Mouse (Mus musculus): ENCODE results near the gene Gabrb1. TPM values are rescaled to one million over a fixed set of nuclear protein-coding genes. Genes with fewer than 3 reads are reported as not detected.
"Not testable (repeated sequence)": the region's sequence is repeated elsewhere in the genome, so short reads cannot be mapped to it uniquely, and the experiment has no call there.

Gabrb1 gene
- polyA plus RNA-seq, 1 experiment, result 0.01 TPM

GRCm38 (mm10) chr5:72046261-72046660, 388.3 kb downstream of the Gabrb1 start:
- Histone ChIP-seq H3K27me3 (ENCODE audit: control insufficient read depth, insufficient read depth, insufficient read length) (no peaks in the 10 kb centered on the region), H3K79me2 (ENCODE audit: control insufficient read depth, insufficient read depth) (no peaks in the 10 kb centered on the region), H3K36me3 (ENCODE audit: control insufficient read depth, insufficient read depth) (no peaks in the 10 kb centered on the region), H3ac (ENCODE audit: control insufficient read depth, insufficient read length, low read depth) (no peak overlapping the region), H3K79me3 (ENCODE audit: low read depth) (no peaks in the 10 kb centered on the region), H3K4me3 (ENCODE audit: insufficient read depth, poor library complexity, severe bottlenecking) (no peak overlapping the region)
- no peak for TF ChIP-seq CEBPB (IDR thresholded peaks at IDR 0.05; ENCODE audit: low read depth)
- no peak for TF ChIP-seq FOSL1 (IDR thresholded peaks at IDR 0.05; ENCODE audit: insufficient read depth, low read length, poor library complexity, severe bottlenecking)
- no peak for TF ChIP-seq MAX (IDR thresholded peaks at IDR 0.05)
- TF ChIP-seq MYOD1 (IDR thresholded peaks at IDR 0.05; ENCODE audit: control insufficient read depth, insufficient read length, low read depth), result no peak
- TF ChIP-seq MYOG (IDR thresholded peaks at IDR 0.05; ENCODE audit: control insufficient read depth, extremely low read depth, insufficient read length), result no peak
- no peak for TF ChIP-seq CTCF (IDR thresholded peaks at IDR 0.05; ENCODE audit: control insufficient read depth, insufficient read depth, insufficient read length)
- TF ChIP-seq USF1 (IDR thresholded peaks at IDR 0.05; ENCODE audit: low read depth), result no peak

DNA sequence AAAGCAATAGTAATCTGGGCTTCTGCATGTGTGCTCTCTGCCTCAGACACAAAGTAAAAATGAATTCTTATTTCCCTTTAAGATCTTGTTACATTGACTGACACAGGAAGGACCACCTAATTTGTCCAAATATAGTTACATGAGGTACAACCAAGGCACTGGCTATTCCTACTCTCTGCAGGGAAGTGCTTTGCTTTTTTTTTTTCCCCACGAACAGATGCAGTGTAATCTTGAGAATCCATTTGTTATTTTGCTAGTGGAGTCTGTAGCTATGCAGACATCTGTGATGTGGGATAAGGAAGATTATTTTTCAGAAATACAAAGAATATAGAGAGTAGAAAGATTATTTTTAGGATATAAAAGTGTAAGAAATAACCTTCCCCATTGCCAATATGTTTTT, 406.2 kb downstream of the Gabrb1 start:
- no peaks in the 10 kb centered on the region for H3K36me3 ChIP-seq (ENCODE audit: control insufficient read depth, insufficient read depth)
- no peaks in the 10 kb centered on the region for H3K79me2 ChIP-seq (ENCODE audit: control insufficient read depth, insufficient read depth)
- H3K4me3 ChIP-seq (ENCODE audit: insufficient read depth, poor library complexity, severe bottlenecking), result no peak overlapping the region
- H3ac ChIP-seq (ENCODE audit: control insufficient read depth, insufficient read length, low read depth), result no peak overlapping the region
- H3K79me3 ChIP-seq (ENCODE audit: low read depth), result no peaks in the 10 kb centered on the region
- no peaks in the 10 kb centered on the region for H3K27me3 ChIP-seq (ENCODE audit: control insufficient read depth, insufficient read depth, insufficient read length)
- no peak for TF ChIP-seq MAX (IDR thresholded peaks at IDR 0.05)
- no peak for TF ChIP-seq CTCF (IDR thresholded peaks at IDR 0.05; ENCODE audit: control insufficient read depth, insufficient read depth, insufficient read length)
- no peak for TF ChIP-seq USF1 (IDR thresholded peaks at IDR 0.05; ENCODE audit: low read depth)
- no peak for TF ChIP-seq MYOD1 (IDR thresholded peaks at IDR 0.05; ENCODE audit: control insufficient read depth, insufficient read length, low read depth)
- TF ChIP-seq FOSL1 (IDR thresholded peaks at IDR 0.05; ENCODE audit: insufficient read depth, low read length, poor library complexity, severe bottlenecking), result no peak
- TF ChIP-seq CEBPB (IDR thresholded peaks at IDR 0.05; ENCODE audit: low read depth), result no peak
- no peak for TF ChIP-seq MYOG (IDR thresholded peaks at IDR 0.05; ENCODE audit: control insufficient read depth, extremely low read depth, insufficient read length)

- no peak overlapping the region for H3K4me3 ChIP-seq (ENCODE audit: insufficient read depth, poor library complexity, severe bottlenecking)
- TF ChIP-seq MYOG (IDR thresholded peaks at IDR 0.05; ENCODE audit: control insufficient read depth, extremely low read depth, insufficient read length) (no peak), MAX (IDR thresholded peaks at IDR 0.05) (no peak), CTCF (IDR thresholded peaks at IDR 0.05; ENCODE audit: control insufficient read depth, insufficient read depth, insufficient read length) (no peak), USF1 (IDR thresholded peaks at IDR 0.05; ENCODE audit: low read depth) (no peak), CEBPB (IDR thresholded peaks at IDR 0.05; ENCODE audit: low read depth) (no peak), MYOD1 (IDR thresholded peaks at IDR 0.05; ENCODE audit: control insufficient read depth, insufficient read length, low read depth) (no peak), FOSL1 (IDR thresholded peaks at IDR 0.05; ENCODE audit: insufficient read depth, low read length, poor library complexity, severe bottlenecking) (no peak)
- H3K79me2 ChIP-seq (ENCODE audit: control insufficient read depth, insufficient read depth), result no peaks in the 10 kb centered on the region
- no peaks in the 10 kb centered on the region for H3K79me3 ChIP-seq (ENCODE audit: low read depth)
- no peak overlapping the region for H3ac ChIP-seq (ENCODE audit: control insufficient read depth, insufficient read length, low read depth)
- no peaks in the 10 kb centered on the region for H3K36me3 ChIP-seq (ENCODE audit: control insufficient read depth, insufficient read depth)
- H3K27me3 ChIP-seq (ENCODE audit: control insufficient read depth, insufficient read depth, insufficient read length), result no peaks in the 10 kb centered on the region
Observed at GRCm38 (mm10) chr5:72068826-72069225, 410.9 kb downstream of the Gabrb1 start.

DNA sequence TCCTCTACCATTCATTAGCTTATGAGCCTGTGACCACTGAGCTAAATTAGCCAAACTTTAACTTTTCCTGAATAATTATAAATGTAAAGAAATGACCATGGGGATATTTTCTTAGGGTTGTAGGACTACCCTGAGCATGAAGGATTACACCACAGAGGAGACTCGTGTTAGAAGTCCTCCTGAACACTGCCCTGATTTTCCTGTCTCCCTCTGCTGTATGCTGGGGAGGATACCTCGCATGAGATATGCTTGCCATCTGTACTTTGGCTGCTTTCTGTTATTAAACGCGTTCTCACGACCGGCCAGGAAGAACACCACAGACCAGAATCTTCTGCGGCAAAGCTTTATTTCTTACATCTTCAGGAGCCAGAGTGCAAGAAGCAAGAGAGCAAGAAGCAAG, 411.5 kb downstream of the Gabrb1 start:
- not testable (repeated sequence) for H3ac ChIP-seq (ENCODE audit: control insufficient read depth, insufficient read length, low read depth); H3K27me3 ChIP-seq (ENCODE audit: control insufficient read depth, insufficient read depth, insufficient read length); H3K36me3 ChIP-seq (ENCODE audit: control insufficient read depth, insufficient read depth); H3K79me3 ChIP-seq (ENCODE audit: low read depth); H3K79me2 ChIP-seq (ENCODE audit: control insufficient read depth, insufficient read depth); H3K4me3 ChIP-seq (ENCODE audit: insufficient read depth, poor library complexity, severe bottlenecking)

- TF ChIP-seq CEBPB (IDR thresholded peaks at IDR 0.05; ENCODE audit: low read depth) (no peak), CTCF (IDR thresholded peaks at IDR 0.05; ENCODE audit: control insufficient read depth, insufficient read depth, insufficient read length) (no peak), USF1 (IDR thresholded peaks at IDR 0.05; ENCODE audit: low read depth) (no peak), MAX (IDR thresholded peaks at IDR 0.05) (no peak), MYOD1 (IDR thresholded peaks at IDR 0.05; ENCODE audit: control insufficient read depth, insufficient read length, low read depth) (no peak), MYOG (IDR thresholded peaks at IDR 0.05; ENCODE audit: control insufficient read depth, extremely low read depth, insufficient read length) (no peak), FOSL1 (IDR thresholded peaks at IDR 0.05; ENCODE audit: insufficient read depth, low read length, poor library complexity, severe bottlenecking) (no peak)
- Histone ChIP-seq H3K27me3 (ENCODE audit: control insufficient read depth, insufficient read depth, insufficient read length) (no peaks in the 10 kb centered on the region), H3K36me3 (ENCODE audit: control insufficient read depth, insufficient read depth) (no peaks in the 10 kb centered on the region), H3K79me3 (ENCODE audit: low read depth) (no peaks in the 10 kb centered on the region), H3K79me2 (ENCODE audit: control insufficient read depth, insufficient read depth) (no peaks in the 10 kb centered on the region), H3K4me3 (ENCODE audit: insufficient read depth, poor library complexity, severe bottlenecking) (no peak overlapping the region), H3ac (ENCODE audit: control insufficient read depth, insufficient read length, low read depth) (no peak overlapping the region)
Observed at GRCm38 (mm10) chr5:72076781-72077180, 418.9 kb downstream of the Gabrb1 start.

DNA sequence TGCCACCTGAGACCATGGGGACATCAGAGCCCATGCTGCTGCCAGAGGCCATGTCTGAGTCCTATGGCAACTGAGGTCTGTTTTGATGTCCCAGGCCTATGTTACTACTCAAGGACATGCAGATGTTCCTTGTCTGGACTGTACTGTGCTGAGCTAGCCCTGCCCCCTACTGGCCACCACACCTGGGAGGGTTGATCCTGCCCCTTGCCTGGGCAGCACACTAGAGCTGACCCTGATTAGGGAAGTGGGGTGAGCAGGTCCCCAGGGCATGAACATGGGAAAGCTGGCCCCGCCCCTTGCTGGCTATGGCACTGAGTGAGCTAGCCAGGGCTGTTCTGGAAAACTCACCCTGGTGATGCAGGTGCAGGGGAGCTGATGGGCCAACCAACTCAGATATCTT, 428.6 kb downstream of the Gabrb1 start:
- H3K79me2 ChIP-seq (ENCODE audit: control insufficient read depth, insufficient read depth), result no peaks in the 10 kb centered on the region
- no peak overlapping the region for H3K4me3 ChIP-seq (ENCODE audit: insufficient read depth, poor library complexity, severe bottlenecking)
- no peaks in the 10 kb centered on the region for H3K79me3 ChIP-seq (ENCODE audit: low read depth)
- no peaks in the 10 kb centered on the region for H3K27me3 ChIP-seq (ENCODE audit: control insufficient read depth, insufficient read depth, insufficient read length)
- no peak overlapping the region for H3ac ChIP-seq (ENCODE audit: control insufficient read depth, insufficient read length, low read depth)
- no peaks in the 10 kb centered on the region for H3K36me3 ChIP-seq (ENCODE audit: control insufficient read depth, insufficient read depth)
- TF ChIP-seq MYOG (IDR thresholded peaks at IDR 0.05; ENCODE audit: control insufficient read depth, extremely low read depth, insufficient read length), result no peak
- no peak for TF ChIP-seq MAX (IDR thresholded peaks at IDR 0.05)
- no peak for TF ChIP-seq CEBPB (IDR thresholded peaks at IDR 0.05; ENCODE audit: low read depth)
- no peak for TF ChIP-seq MYOD1 (IDR thresholded peaks at IDR 0.05; ENCODE audit: control insufficient read depth, insufficient read length, low read depth)
- TF ChIP-seq CTCF (IDR thresholded peaks at IDR 0.05; ENCODE audit: control insufficient read depth, insufficient read depth, insufficient read length), result no peak
- TF ChIP-seq FOSL1 (IDR thresholded peaks at IDR 0.05; ENCODE audit: insufficient read depth, low read length, poor library complexity, severe bottlenecking), result no peak
- TF ChIP-seq USF1 (IDR thresholded peaks at IDR 0.05; ENCODE audit: low read depth), result no peak

Data from C2C12 (cell line).